Mouse (Mus musculus) cerebellum, postnatal 25 days (tissue): Measurements from ENCODE around the gene Ccdc17.

Experiments used
- DNase-seq, 2 experiments: peaks; one replicate each; pipeline ENCODE4 v3.0.0; 2021; ENCODE audit warnings: mixed read lengths in 2 of 2

The Ccdc17 gene

DNA sequence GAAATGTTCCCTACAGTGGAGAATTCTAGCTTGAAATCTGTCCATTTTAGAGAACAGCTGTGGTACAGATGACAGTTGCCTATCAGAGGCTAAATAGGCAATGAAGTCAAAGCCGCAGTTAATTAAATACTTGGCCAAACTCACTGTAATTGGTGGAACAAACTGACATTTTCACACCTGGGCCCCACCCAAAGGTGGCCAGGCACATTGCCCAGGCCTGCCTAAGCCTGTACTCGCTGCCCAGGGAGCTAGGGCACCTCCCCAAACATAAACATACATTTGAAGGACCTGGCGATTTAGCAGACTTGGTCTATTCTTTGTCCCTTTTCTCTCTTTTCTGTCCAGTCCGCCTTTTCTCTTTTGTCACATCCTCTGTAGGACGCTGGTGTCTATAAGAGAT lies at the start of gene Ccdc17:
TSS of gene Ccdc17 (plus strand) at position 276 of the 400 bp plus-strand sequence.
- peak; percentile 25 to 46 for DNase-seq

DNA sequence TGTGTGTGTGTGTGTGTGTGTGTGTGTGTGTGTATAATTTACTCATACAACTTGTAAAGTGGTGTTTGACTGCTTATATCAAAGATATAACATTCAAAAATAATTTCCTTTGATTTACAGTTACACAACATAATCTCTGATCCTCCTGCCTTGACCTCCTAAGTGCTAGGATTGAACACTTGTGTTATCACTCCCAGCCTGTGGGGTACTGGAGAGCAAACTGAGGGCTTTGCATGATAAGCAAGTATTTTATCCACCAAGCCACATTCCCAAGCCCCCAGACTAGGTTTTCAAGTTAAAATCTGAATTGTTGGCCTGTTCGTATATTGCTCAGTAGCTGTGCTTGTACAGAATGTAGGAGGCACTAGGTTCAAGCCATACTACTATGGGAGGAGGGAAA lies 46.0 kb upstream of the Ccdc17 start:
- no peak for DNase-seq

DNA sequence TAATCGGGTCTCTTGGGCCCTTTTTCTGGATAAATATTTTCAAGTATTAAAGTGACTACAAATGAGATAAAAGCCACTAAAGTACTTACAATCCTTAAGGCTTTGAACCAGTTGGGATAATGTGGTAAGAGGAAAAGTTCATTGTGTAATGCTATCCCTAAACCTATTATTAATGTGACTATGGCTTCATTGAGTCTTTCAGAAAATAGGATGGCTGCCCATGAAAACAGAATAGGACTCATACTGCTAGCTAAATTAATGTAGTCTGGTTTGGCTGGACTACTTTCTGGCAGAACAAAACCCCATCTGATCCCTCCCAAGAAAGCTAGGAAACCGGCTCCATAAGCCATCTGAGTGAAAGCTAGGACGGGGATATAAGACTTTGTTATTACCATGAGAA lies 43.4 kb upstream of the Ccdc17 start:
- DNase-seq = no peak

DNA sequence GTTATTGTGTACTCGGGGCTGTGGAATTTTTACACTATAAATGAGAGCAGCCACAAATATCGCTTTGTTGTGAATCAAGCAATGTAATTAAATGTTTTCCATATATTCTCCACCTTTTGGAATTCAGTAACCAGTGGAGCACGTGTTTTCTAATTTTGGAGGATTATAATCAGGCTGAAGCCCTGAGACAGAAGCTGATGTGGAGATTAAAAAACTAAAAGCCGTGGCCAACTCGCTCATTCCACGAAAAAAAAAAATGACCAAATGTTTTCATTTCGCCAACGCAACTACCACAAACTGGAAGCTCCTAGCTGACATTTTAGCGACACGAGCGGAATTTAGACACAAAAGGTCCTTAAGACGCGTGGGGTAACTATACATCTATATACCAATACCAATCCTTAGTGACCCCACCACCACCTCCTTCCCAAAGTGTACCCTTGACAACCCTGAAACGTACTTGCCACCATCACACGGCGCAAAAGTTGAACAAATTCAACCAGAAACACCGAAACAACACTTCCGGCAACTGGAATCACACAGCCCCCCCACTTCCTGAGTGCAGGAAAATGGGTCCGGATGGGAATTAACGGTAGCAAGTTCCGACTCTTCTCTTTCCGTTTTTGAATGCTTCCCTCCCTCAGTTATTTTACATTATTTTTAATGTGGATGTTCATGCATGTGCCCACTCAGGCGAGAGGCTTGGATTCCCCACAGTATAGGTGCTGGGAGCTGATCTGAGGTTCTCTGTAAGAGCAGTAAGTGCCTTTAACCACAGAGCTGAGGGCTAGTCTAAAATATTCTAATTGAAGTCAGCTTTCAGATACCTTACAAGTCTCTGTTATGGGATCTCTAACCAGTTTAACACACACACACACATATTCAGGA lies 40.8 kb upstream of the Ccdc17 start, which contains the start of gene Tmem69:
TSS of gene Tmem69 (minus strand) at position 524 of the 888 bp plus-strand sequence.
- peak; percentile 78 to 85 for DNase-seq

DNA sequence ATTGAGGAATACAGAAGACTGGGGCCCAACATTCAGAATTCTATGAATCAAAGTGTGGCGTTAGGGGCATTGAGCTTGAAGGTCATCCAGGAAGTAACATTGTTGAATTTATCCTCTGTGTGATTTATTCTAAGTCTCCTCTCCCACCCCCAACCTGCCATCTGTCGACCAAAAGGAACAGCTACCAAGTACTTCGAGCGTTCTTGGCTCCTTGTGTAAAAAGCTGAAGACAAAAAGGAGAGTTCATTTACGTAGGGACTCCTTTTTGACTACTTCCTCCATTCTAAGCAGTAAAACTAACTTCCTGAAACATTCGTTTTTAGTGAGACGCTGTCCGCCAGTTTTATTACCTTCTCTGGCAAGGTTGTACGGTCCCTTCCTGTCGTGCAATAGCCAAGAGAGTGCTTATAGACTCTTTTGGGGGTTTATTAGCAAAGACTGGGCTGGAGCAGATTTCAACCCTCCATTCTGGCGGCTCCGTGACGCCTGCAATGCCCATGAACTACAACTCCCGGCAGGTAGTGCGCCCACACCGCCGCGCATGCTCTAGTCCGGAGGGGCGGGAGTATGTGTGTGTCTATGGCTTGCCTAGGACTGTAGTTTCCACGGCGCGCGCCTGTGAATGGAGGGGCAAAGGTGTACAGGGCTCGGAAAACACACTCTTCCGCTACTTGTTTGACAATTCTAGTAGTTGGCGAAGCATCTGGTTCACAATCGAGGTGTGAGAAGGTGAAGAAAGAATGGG lies 39.7 kb upstream of the Ccdc17 start:
- peak; percentile 93 to 96 for DNase-seq

DNA sequence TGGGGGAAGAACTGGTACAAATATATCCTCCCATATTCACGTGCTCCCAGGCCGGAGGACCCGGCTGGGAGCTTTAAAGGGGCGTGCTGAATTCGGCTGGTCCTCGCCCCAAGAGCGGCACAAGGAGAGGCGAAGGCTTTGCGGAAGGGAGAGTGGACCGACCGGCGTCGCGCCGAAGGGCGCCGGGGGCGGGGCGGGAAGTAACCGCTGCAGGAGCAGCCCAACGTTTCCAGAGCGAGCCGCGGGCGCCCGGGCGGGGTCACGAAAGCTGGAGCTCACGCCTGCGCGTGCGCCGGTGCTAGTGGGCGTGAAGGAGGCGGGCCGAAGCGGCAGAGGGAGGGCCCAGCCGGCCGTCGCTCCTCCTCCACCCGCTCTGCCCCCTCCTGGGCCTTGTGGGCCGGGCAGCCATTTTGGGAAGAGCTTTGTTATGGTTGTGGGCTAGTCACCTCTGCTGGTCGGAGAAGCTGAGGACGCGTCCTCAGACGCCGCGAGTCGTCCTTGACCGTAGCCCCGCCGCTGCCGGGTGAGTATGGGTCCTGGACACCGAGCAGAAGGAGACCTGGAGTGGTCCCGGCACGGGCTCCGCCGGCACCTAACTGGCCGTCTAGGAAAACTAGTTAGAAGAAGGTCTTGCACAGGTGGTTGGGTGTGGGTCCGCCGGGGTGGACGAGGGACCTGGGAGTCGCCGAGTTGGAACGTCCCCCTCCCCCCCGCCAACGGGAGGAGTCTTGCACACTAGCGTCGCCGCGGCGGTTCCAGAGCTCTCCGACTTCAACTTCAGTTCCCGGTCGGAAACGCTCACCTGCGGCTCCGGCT lies 38.9 kb upstream of the Ccdc17 start, which contains the start of gene Gpbp1l1:
TSS of gene Gpbp1l1 (plus strand) at position 353 of the 816 bp plus-strand sequence.
- peak; percentile 99 for DNase-seq

DNA sequence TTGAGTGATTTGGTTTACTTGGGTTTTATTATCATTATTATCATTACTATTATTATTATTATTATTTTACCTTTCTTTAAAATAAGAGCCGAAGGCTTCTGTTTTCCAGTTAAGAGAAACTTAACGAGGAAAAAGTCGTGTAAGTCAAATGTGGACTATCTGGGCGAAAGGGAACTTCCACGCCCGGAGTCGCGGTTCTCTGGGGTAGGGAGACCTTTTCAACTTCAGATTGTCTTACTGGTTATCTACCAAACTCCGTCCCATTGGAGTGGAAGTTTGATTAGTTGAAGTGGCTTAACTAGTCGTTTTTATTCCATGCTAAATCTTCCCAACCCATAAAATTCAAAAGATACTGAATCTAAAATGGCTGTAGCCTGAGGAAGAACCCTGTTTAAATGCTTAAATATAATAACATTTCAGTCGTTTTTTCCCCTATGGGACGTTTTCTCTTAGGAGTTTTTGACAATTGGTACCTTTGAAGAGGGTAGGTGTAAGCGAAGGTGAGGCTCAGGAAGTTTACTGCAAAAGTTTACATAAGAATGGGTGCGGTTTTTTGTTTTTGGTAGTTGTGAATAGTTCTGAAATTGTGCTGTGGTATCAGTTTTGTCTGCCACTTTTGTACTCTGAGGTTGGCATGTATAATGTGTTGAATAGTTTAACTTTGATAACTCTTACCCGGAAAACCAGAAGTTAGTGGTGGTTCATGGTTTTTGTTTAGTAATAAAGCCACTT lies 38.1 kb upstream of the Ccdc17 start:
- peak in 1 of 2 experiments; percentile 10 for DNase-seq

DNA sequence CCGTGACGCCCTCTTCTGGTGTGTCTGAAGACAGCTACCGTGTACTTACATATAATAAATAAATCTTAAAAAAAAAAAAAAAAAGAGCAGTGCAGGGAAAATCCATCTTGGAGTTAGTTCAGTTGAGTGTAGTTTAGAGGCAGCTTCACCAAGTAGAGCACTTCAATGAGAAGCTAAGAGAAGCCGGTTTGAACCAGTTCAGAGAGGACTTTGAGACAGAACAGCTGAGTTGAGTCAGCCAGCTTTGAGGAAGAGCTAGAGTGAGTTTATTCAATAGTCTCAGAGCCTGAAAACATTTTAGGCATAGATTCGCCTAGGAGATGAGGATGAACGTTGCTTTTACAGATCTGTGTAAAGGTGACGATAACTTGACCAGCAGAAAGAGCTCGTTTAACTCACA lies 661 bp upstream of the Ccdc17 start:
- DNase-seq = no peak

DNA sequence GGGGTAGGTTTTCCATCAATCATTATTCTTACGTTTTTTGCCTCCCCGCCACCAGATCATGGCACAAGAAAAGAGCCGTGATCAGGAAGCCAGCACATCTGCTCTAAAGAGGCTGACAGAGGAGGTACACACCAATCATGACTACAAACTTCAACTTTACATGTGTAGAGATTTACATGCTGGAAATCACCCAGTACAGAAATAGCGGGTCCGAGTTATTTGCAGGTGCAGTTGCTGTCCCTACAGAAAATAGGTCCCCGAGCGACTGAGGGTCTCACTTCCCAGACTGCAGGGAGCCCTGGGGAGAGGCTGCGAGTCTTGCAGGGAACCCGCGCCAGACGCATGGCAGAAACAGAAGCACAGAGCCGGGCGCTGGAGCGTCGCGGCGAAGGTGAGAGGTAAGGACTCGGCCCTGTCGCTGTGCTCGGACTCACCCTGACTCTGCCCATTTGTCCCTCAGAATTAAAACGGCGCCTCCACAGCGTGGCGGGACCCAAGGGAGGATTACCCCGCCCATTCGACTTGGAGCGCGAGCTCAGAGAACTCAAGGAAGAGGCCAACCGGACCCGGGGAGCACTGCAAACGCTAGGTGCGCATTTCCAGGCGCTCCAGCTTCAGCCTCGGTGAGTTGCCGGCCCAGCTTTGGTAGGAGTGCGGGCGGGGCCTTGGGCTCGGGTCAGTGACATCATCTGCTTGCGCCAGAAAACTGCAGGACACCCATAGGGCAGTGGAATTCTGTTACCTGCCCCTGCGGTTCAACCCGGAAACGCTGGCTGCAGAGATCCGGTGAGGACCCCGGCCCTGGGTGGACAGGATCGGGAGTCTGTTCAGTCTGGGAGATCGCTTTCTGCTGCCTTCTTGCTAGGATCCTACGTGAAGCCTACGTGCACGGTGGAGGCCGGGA lies 776 bp downstream of the Ccdc17 start:
- peak; percentile 94 to 95 for DNase-seq

DNA sequence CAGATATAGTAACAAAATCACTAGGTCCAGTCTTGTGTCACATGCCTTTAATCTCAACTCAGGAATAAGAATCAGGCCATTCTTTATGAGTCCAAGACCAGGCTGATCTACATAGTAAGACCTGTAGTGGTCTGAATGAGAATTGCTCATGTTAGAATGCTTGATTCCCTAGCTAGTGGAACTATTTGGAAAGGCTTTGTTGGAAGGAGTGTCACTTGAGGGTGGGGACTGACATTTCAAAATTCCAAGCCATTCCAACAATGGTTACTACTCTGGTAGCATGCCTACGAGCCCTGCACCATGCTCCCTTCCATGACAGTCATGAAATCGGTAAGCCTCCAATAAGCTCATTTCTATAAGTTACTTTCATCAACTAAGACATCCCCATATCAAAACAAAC lies 16.2 kb downstream of the Ccdc17 start:
- no peak for DNase-seq

DNA sequence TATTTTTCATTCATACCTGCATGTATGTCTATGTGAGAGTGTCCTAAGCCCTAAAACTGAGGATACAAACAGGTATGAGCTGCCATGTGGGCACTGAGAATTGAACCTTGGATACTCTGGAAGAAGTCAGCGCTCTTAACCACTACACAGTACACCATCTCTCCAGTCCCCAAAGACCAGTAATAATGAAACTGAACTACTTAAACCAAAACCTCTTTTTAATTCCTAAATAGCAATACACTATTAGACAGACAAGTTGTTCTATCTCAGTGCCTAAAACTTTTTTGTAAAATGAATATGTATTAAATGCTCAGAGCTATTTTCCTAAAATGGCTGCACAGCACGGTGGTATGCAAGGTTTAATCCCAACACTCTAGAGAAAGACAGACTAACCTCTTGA lies 18.8 kb downstream of the Ccdc17 start:
- no peak for DNase-seq

DNA sequence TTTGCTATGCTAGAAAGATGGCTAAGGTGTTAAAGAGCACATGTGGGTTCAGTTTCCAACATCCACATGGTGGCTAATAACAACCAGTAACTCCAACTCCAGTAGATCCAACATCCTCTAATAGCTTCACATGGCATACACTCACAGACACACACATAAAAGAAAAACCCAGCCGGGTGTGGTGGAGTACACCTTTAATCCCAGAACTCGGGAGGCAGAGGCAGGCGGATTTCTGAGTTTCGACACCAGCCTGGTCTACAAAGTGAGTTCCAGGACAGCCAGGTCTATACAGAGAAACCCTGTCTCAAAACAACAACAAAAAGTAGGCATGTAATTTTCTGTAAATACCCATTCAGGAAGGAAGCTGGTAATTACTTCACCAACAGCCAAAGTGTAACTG lies 28.4 kb downstream of the Ccdc17 start:
- DNase-seq = no peak

DNA sequence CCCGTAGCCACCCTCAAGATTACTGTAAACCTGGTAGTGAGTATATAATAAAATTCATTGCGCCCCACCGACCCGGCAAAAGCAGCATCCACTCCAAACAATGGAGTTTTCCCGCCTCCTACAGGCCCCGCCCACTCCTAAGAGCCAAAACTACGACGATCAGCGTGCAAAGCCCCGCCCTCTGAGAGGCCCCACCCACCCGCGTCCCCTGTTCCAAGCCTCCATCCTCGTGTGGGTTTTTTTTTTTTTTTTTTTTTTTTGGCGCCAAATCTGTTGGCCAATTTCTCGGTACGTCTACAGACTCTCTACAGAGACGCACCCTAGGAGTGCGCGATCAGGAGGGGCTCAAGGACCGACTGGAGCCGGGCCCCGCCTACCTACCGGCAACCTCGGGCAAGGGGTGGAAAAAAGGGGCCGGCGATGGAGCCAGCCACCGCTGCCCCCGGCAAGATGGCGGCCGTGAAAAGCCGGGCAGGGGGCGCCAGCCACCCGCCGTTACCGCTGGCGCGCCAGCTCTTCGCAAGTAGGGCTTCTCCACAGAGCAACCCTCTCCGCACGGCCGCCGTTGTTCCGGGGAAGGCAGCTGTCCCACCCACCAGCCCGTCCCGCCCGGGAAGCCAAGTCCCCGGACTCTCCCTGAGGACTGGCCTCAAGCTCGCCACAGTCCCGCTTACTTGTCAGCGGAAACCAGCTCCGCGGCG lies 30.4 kb downstream of the Ccdc17 start:
- peak; percentile 70 to 85 for DNase-seq

DNA sequence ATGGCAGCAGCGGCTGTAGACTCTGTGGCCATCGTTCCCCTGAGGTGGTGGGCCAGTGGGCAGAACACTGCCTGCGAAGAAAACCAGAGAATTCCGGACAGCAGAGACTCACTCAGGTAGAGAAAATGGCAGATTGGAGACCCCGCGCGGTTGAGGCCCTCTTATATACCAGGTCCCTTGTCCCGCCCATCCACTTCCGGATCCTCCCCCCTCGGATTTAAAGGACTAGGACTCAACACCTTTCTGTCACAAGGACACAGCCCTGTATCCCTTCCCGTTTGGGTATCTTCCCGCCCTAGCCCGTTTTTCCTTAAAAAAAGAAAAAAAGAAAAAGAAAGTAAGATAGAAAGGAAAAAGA lies 30.9 kb downstream of the Ccdc17 start:
- DNase-seq = peak; percentile 91

DNA sequence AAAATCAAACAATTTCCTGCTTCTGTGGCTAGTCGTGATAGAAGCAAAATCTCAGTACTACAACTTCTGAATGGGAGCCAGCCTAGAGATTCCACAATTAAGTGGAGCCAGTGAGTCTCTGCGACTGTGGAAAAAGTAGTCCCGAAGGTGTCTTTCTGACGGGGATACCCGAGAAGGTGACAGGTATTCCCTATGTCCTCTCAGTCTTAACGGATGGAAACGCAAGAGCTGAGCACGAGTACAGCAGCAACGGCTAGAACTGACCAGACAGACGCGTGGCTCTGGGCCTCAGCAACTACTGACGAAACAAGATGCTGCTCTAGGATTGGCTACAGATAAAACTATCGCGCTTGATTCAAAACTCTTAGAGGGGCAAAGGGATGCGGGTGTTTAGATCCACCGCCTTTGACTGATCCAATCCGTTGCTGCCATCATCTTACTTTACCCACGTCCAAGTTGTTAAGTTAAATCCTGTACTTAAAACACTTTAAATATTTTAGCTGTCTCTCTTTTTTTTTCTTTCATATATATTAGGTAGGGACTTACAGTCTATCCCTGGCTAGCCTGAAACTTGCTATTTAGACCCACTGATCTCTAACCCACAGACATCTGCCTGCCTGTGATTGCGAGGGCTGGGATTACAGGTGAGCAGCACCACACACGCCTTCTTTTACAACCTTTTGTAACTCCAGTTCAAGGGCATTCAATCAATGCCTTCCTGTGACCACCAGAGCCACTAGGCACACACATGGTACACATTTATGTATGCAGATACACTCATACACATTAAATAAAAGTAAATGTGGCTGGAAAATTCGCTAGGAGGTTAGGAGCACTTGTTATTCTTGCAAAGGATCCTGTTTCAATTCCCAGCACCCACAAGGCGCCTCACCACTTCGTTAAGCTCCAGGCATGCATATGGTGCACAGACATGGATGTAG lies 31.5 kb downstream of the Ccdc17 start, which contains the start of gene Nasp:
TSS of gene Nasp (minus strand) at position 220 of the 941 bp plus-strand sequence.
- peak; percentile 82 to 85 for DNase-seq

DNA sequence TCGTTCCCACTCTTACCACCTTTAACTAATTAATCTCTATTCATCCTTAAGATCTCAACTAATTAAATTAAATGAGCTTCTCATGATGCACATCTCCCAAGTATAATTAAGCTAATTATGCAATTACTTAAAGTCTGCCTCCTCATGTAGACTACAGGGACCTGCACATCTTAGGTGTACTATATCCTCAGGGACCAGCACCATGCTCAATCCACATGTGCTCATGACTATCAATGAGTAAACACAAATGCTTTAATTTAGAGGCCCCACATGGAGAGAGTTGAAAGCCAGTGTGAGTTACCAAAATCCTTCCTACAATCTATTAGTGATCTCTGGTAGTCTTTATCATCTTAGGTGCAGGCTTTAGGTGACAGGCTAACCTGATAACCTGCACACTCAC lies 38.7 kb downstream of the Ccdc17 start:
- DNase-seq = no peak

DNA sequence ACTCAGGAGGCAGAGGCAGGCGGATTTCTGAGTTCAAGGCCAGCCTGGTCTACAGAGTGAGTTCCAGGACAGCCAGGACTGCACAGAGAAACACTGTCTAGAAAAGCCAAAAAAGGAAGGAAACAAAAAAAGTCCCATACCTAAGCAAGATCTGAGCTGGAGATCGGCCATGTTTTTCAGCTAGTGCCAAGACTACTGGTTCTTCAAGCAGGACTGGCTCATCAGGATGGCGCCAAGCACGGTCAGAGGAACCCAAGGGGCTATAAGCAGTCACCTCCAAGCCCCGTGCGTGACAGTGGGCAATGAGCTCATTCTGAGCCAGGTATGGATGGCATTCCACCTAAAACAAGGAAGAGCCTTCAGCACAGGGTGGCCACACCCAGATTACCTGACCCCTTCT lies 42.4 kb downstream of the Ccdc17 start:
- no peak for DNase-seq

DNA sequence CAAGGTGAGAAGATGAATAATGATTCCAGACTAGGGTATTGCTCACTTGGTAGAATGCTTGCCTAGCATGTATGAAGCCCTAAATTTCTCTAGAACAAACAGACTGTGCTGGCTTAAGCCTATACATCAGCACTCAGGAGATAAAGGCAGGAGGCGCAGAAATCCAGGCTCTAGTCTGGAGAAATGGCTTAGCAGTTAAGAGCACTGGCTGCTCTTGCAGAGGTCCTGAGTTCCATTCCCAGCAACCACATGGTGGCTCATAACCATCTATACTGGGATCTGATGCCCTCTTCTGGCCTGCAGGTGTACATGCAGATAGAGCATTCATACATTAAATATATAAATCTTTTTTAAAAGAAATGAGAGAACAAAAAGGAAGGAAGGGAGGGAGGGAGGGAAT lies 45.6 kb downstream of the Ccdc17 start:
- no peak for DNase-seq

DNA sequence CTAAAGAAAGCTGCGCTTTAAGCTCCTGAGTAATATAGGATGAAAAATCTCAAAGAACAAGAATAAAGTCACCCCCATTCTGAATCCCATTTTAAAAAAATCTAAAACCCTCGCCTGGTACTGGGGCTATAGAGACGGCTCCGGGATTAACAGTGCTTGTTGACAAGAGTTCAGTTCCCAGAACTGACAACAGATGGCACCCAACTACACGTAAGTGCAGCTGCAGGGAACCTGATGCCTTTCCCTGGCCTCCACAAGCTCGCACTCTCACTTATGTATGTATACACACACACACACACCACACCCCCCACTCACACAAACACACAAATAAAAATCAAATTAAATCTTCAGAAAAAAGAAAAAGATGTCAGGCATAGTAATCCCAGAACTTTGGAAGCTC lies 47.9 kb downstream of the Ccdc17 start:
- peak in 1 of 2 experiments; percentile 47 for DNase-seq
